Mouse (Mus musculus) neural tube, embryonic 11.5 days (tissue): ENCODE measurements around the gene Unc119. TPM values are rescaled to one million over a fixed set of nuclear protein-coding genes. Genes with fewer than 3 reads are reported as not detected.

Experiments
- ATAC-seq: fragments of 200-750 bp; cut with Nextera tagmentation; 2 replicates; pipeline ENCODE4 v1.8.0; 2017; ENCODE audit warnings: moderate number of reproducible peaks, mild to moderate bottlenecking, moderate TSS enrichment, moderate library complexity; ENCODE audit not compliant: insufficient read depth, low FRiP score, low TSS enrichment
- DNase-seq: peaks from one replicate; pipeline ENCODE4 v3.0.0-alpha.2; 2015; ENCODE audit warnings: low spot score
- H3K27ac ChIP-seq: fragments of 300-500 bp; sonication (generic); 2 replicates; pipeline ENCODE4 v1.5.1; 2014; ENCODE audit warnings: low read depth, mild to moderate bottlenecking, low read length
- H3K27me3 ChIP-seq: fragments of 300-500 bp; sonication (generic); 2 replicates; pipeline ENCODE4 v1.6.1; 2014; ENCODE audit warnings: mild to moderate bottlenecking, low read length, mixed read lengths; ENCODE audit not compliant: control insufficient read depth, insufficient read depth
- H3K36me3 ChIP-seq: fragments of 300-500 bp; sonication (generic); 2 replicates; pipeline ENCODE4 v1.6.1; 2014; ENCODE audit warnings: mild to moderate bottlenecking, low read length, moderate library complexity, mixed read lengths; ENCODE audit not compliant: control insufficient read depth, insufficient read depth
- H3K4me1 ChIP-seq: fragments of 300-500 bp; sonication (generic); 2 replicates; pipeline ENCODE4 v1.6.1; 2014; ENCODE audit warnings: low read length, mixed read lengths; ENCODE audit not compliant: control insufficient read depth, insufficient read depth
- H3K4me2 ChIP-seq: fragments of 300-500 bp; sonication (generic); 2 replicates; pipeline ENCODE4 v1.6.1; 2014; ENCODE audit warnings: low read depth, mild to moderate bottlenecking, moderate library complexity
- H3K4me3 ChIP-seq: fragments of 300-500 bp; sonication (generic); 2 replicates; pipeline ENCODE4 v1.5.1; 2014; ENCODE audit warnings: low read depth, low read length
- H3K9ac ChIP-seq: fragments of 300-500 bp; sonication (generic); 2 replicates; pipeline ENCODE4 v1.6.1; 2014; ENCODE audit warnings: mild to moderate bottlenecking, low read length
- H3K9me3 ChIP-seq: fragments of 300-500 bp; sonication (generic); 2 replicates; pipeline ENCODE4 v1.6.1; 2016; ENCODE audit warnings: low read length; ENCODE audit not compliant: control insufficient read depth
- WGBS: fragments of 180-500 bp; shearing (Covaris S2); extraction: QIAGEN DNeasy Blood & Tissue Kit; methylation state at CpG from one replicate; pipeline ENCODE4 v1.1.7; 2014; 5-methylcytosine and 5-hydroxymethylcytosine counted together
- polyA plus RNA-seq: library from polyadenylated mRNA; unstranded; fragments of >200 nt; fragmentation: Nextera tagmentation; extraction: Ambion mirVana; gene quantifications from 2 replicates; pipeline ENCODE4 v1.2.1, GENCODE M21; 2014

Unc119 gene
- polyA plus RNA-seq, 1 experiment from 2014 or later: 69.3 TPM

GRCm38 (mm10) chr11:78360789-78361131, 17.5 kb downstream of the Unc119 start:
- Histone ChIP-seq H3K4me3 (no peak overlapping the region), H3K4me1 (no peaks in the 10 kb centered on the region)
- no peak for ATAC-seq

GRCm38 (mm10) chr11:78363309-78364007, 20.2 kb downstream of the Unc119 start:
- DNase-seq (no peak), ATAC-seq (no peak)
- Histone ChIP-seq H3K36me3 (no peaks in the 10 kb centered on the region), H3K4me1 (no peaks in the 10 kb centered on the region), H3K9ac (no peak overlapping the region), H3K27me3 (no peaks in the 10 kb centered on the region), H3K9me3 (no peaks in the 10 kb centered on the region), H3K27ac (no peak overlapping the region), H3K4me2 (no peak overlapping the region), H3K4me3 (no peak overlapping the region)
- WGBS: 73% methylated on average over 13 of the region's 13 CpGs

More at GRCm38 (mm10) chr11:78360789-78361131, 17.5 kb downstream of the Unc119 start:
- Histone ChIP-seq H3K36me3 (no peaks in the 10 kb centered on the region), H3K27ac (no peak overlapping the region), H3K9me3 (no peaks in the 10 kb centered on the region), H3K27me3 (no peaks in the 10 kb centered on the region), H3K9ac (no peak overlapping the region; the same call in 1 of the 2 replicates), H3K4me2 (no peak overlapping the region)
- no peak for DNase-seq
- 57% methylated on average over 2 of the region's 2 CpGs for WGBS

- H3K4me3 ChIP-seq: no peak overlapping the region
- H3K27ac ChIP-seq: no peak overlapping the region
- H3K4me2 ChIP-seq: no peak overlapping the region
- no peaks in the 10 kb centered on the region for H3K36me3 ChIP-seq
- DNase-seq (no peak), ATAC-seq (no peak)
- WGBS: 57% methylated on average over 8 of the region's 8 CpGs
- H3K9me3 ChIP-seq: no peaks in the 10 kb centered on the region
- no peaks in the 10 kb centered on the region for H3K4me1 ChIP-seq
- H3K27me3 ChIP-seq: no peaks in the 10 kb centered on the region
- no peak overlapping the region for H3K9ac ChIP-seq
These were observed 20.8 kb downstream of the Unc119 start for GRCm38 (mm10) chr11:78364103-78364502.

- no peak overlapping the region for H3K27ac ChIP-seq
- 90% methylated on average over 15 of the region's 15 CpGs for WGBS
- no peak for ATAC-seq
These were observed 24.4 kb downstream of the Unc119 start for GRCm38 (mm10) chr11:78367456-78368225.

GRCm38 (mm10) chr11:78370389-78370788, 27.1 kb downstream of the Unc119 start:
- Histone ChIP-seq H3K27ac (no peak overlapping the region), H3K4me3 (no peak overlapping the region), H3K27me3 (no peaks in the 10 kb centered on the region), H3K4me1 (no peaks in the 10 kb centered on the region), H3K9me3 (no peaks in the 10 kb centered on the region), H3K9ac (no peak overlapping the region), H3K36me3 (no peaks in the 10 kb centered on the region), H3K4me2 (no peak overlapping the region)
- no peak for ATAC-seq
- WGBS: 85% methylated on average over 1 of the region's 1 CpGs
- no peak for DNase-seq

More at GRCm38 (mm10) chr11:78367456-78368225, 24.4 kb downstream of the Unc119 start:
- Histone ChIP-seq H3K36me3 (no peaks in the 10 kb centered on the region), H3K4me3 (no peak overlapping the region), H3K9me3 (no peaks in the 10 kb centered on the region), H3K27me3 (no peaks in the 10 kb centered on the region), H3K4me2 (no peak overlapping the region), H3K9ac (no peak overlapping the region), H3K4me1 (no peaks in the 10 kb centered on the region)
- no peak for DNase-seq

- H3K27me3 ChIP-seq: no peaks in the 10 kb centered on the region
- no peaks in the 10 kb centered on the region for H3K4me1 ChIP-seq
- H3K4me2 ChIP-seq: no peak overlapping the region
- H3K9ac ChIP-seq: no peak overlapping the region
- 93% methylated on average over 11 of the region's 11 CpGs for WGBS
- ATAC-seq: no peak
- H3K9me3 ChIP-seq: no peaks in the 10 kb centered on the region
- no peaks in the 10 kb centered on the region for H3K36me3 ChIP-seq
- DNase-seq: no peak
- H3K27ac ChIP-seq: no peak overlapping the region
- no peak overlapping the region for H3K4me3 ChIP-seq
These were observed 28.4 kb downstream of the Unc119 start for GRCm38 (mm10) chr11:78371711-78372110.

- H3K4me3 ChIP-seq: no peak overlapping the region
- H3K4me1 ChIP-seq: no peaks in the 10 kb centered on the region
- H3K4me2 ChIP-seq: no peak overlapping the region
- no peaks in the 10 kb centered on the region for H3K36me3 ChIP-seq
- DNase-seq: no peak
- no peak overlapping the region for H3K9ac ChIP-seq
- H3K27ac ChIP-seq: no peak overlapping the region
- H3K27me3 ChIP-seq: no peaks in the 10 kb centered on the region
- ATAC-seq: no peak
- 65% methylated on average over 3 of the region's 3 CpGs for WGBS
- no peaks in the 10 kb centered on the region for H3K9me3 ChIP-seq
These were observed 28.9 kb downstream of the Unc119 start for GRCm38 (mm10) chr11:78372166-78372565.

- Histone ChIP-seq H3K4me1 (no peaks in the 10 kb centered on the region), H3K4me3 (no peak overlapping the region), H3K9ac (no peak overlapping the region), H3K4me2 (no peak overlapping the region), H3K9me3 (no peaks in the 10 kb centered on the region), H3K36me3 (no peaks in the 10 kb centered on the region), H3K27me3 (no peaks in the 10 kb centered on the region), H3K27ac (no peak overlapping the region)
- no peak for DNase-seq
- WGBS: 51% methylated on average over 7 of the region's 7 CpGs
- no peak for ATAC-seq
These were observed 29.3 kb downstream of the Unc119 start for GRCm38 (mm10) chr11:78372610-78373009.

- no peaks in the 10 kb centered on the region for H3K4me1 ChIP-seq
- no peak overlapping the region for H3K27ac ChIP-seq
- H3K36me3 ChIP-seq: no peaks in the 10 kb centered on the region
- no peaks in the 10 kb centered on the region for H3K27me3 ChIP-seq
- H3K4me3 ChIP-seq: no peak overlapping the region
- no peaks in the 10 kb centered on the region for H3K9me3 ChIP-seq
- 74% methylated on average over 8 of the region's 8 CpGs for WGBS
- no peak for DNase-seq
- H3K4me2 ChIP-seq: no peak overlapping the region
- no peak overlapping the region for H3K9ac ChIP-seq
- ATAC-seq: no peak
These were observed 30.9 kb downstream of the Unc119 start for GRCm38 (mm10) chr11:78374147-78374546.
